Mouse (Mus musculus) MEL (cell line): ENCODE results near the gene Arsg.

Experiments
- CTCF ChIP-seq, 3 experiments: IDR thresholded peaks in 2 of 3; conservative IDR thresholded peaks in 1 of 3; 2 replicates each; pipeline ENCODE4 v1.5.1; 2011 to 2012; ENCODE audit warnings: low read length in 3 of 3, low read depth in 2 of 3, mild to moderate bottlenecking in 2 of 3, improper control_type of control experiment in 1 of 3, inconsistent platforms in 1 of 3, mixed read lengths in 1 of 3, moderate library complexity in 1 of 3; ENCODE audit not compliant: control insufficient read depth in 1 of 3, insufficient read depth in 1 of 3, poor library complexity in 1 of 3, severe bottlenecking in 1 of 3
- ETS1 ChIP-seq: IDR thresholded peaks from 2 replicates; pipeline ENCODE4 v1.6.1; 2012; ENCODE audit warnings: low read depth, mild to moderate bottlenecking, inconsistent platforms, low read length, improper control_type of control experiment, moderate library complexity
- HCFC1 ChIP-seq: IDR thresholded peaks from 2 replicates; pipeline ENCODE4 v1.6.1; 2012; ENCODE audit warnings: low read depth, mild to moderate bottlenecking, inconsistent platforms, low read length, improper control_type of control experiment, moderate library complexity
- POLR2A ChIP-seq, 2 experiments: IDR thresholded peaks; 2 replicates each; pipeline ENCODE4 v1.6.1; 2011 to 2012; ENCODE audit warnings: low read length in 2 of 2, mild to moderate bottlenecking in 2 of 2, control low read depth in 1 of 2, improper control_type of control experiment in 1 of 2, low read depth in 1 of 2, moderate library complexity in 1 of 2; ENCODE audit not compliant: control insufficient read depth in 1 of 2, insufficient read depth in 1 of 2, poor library complexity in 1 of 2
- POLR2AphosphoS2 ChIP-seq: IDR thresholded peaks from 2 replicates; pipeline ENCODE4 v1.6.1; 2011; ENCODE audit warnings: low read length, improper control_type of control experiment
- SMC3 ChIP-seq: IDR thresholded peaks from 2 replicates; pipeline ENCODE4 v1.6.1; 2011; ENCODE audit warnings: low read depth, low read length, improper control_type of control experiment
- TBP ChIP-seq: IDR thresholded peaks from 2 replicates; pipeline ENCODE4 v1.8.0; 2011; ENCODE audit warnings: low read depth, low read length, improper control_type of control experiment
- TCF12 ChIP-seq: IDR thresholded peaks from 2 replicates; pipeline ENCODE4 v1.6.1; 2014; ENCODE audit warnings: low read depth, mild to moderate bottlenecking, inconsistent platforms, low read length, improper control_type of control experiment, moderate library complexity

DNA sequence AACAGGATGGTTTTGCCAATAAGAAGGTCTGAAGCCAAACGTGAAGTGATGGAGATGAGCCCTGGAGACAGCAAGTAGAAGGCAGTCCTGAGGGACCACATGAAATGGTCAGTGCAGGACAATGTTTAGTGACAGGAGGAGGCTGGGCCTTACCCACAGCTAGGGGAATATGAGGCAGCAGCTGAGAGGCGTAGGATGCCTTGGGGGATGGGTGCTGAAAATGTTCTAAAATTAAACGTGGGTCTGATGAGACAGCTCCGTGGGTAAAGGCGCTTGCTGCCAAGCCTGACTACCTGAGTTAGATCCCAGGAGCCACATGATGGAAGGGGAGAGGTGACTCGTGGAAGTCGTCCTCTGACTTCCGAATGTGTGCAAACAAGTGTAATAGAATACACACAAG, 116.8 kb downstream of the Arsg start:
- TF ChIP-seq ETS1, result no peak
- TF ChIP-seq SMC3, result no peak
- TF ChIP-seq CTCF (IDR thresholded peaks at IDR 0.05 in 2 of 3, conservative IDR thresholded peaks at IDR 0.05 in 1 of 3; ENCODE audit: control insufficient read depth in 1 of 3, insufficient read depth in 1 of 3, low read depth in 2 of 3, low read length in 3 of 3, poor library complexity in 1 of 3, severe bottlenecking in 1 of 3), result no peak
- no peak for TF ChIP-seq HCFC1
- no peak for TF ChIP-seq POLR2AphosphoS2
- no peak for TF ChIP-seq POLR2A (IDR thresholded peaks at IDR 0.05; ENCODE audit: control insufficient read depth in 1 of 2, insufficient read depth in 1 of 2, low read depth in 1 of 2, low read length in 2 of 2, poor library complexity in 1 of 2)
- no peak for TF ChIP-seq TCF12
- TF ChIP-seq TBP, result no peak
